Mouse (Mus musculus) layer of hippocampus, adult 6 months (tissue): ENCODE measurements around the gene Esp38. TPM values are rescaled to one million over a fixed set of nuclear protein-coding genes. Genes with fewer than 3 reads are reported as not detected.

Experiments used
- long read RNA-seq, 2 experiments: library from polyadenylated mRNA; unstranded; transcript quantifications; one replicate each; pipeline ENCODE4 v2.0.0; 2019 to 2020
- polyA plus RNA-seq: library from polyadenylated mRNA; unstranded; fragments of <200 nt; fragmentation: Nextera tagmentation; gene quantifications from 2 replicates; pipeline ENCODE4 v1.2.3, GENCODE M21; 2021

The Esp38 gene
- not detected in 2 replicates for polyA plus RNA-seq
- long read RNA-seq, experiment 1 = 0 reads
- long read RNA-seq, experiment 2 = 0 reads

GRCm38 (mm10) chr17:39950220-39950619 lies at the start of gene Esp38:
Esp38 (plus strand) TSS chr17:39950520.

Other genes with a start within 250 kb of the Esp38 start
- not detected in 2 replicates for gene AC192777.2, start 144.9 kb downstream of the Esp38 start, polyA plus RNA-seq